Mouse (Mus musculus): ENCODE results near the gene Crebrf. TPM values are rescaled to one million over a fixed set of nuclear protein-coding genes. Genes with fewer than 3 reads are reported as not detected.
A peak's percentile ranks its signal among the peaks of the same experiment; 100 is the strongest.

The Crebrf gene
- polyA plus RNA-seq, 1 experiment from 2014 or later = 9.7 TPM

DNA sequence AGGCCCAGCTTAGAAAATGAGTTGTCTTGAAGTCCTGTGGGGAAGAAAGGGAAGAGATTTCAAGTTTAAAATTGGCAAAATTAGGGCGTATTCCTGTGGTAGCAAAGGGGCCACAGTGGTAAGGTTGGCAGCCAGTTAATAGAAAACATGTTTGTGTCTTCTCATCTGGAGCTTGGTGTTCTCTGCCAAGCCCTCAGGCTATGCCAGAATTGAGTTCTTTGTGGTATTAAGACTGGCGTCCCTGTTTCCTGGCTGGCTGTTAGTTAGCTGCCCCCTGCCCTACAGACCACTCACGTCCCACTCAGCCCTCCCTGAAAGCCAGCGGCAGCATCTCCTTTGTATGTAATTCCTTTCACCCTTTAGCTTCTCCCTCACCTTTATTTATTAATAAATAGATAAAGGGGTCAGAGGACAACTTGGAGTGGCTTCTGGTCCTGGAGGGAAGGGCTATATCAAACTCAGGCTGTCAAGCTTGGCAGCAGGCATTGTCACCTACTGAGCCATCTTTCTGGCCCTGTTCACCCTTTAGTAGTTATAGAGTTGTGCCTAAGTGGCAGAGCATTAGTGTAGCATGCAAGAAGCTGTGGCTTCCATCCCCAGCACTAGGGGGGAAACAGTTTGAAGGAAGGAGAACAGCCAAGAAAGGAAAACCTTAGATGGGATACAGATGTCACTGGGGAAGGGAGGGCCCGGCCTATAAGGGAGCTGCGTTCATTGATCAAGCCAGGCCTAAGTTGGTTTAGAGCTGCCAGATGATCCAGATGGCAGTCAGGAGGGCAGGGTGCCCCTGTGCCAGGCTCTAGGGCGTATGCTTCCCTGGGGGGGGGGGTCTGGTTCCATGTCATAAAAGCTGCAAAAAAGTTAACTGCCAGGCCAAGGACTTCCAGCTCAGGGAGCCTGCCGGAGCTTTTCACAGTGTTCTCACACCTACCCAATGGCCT lies 26.4 kb upstream of the Crebrf start:
- Histone ChIP-seq H3K9me3 (replicated peaks; ENCODE audit: control insufficient read depth, low read length, poor library complexity, severe bottlenecking) (no peaks in the 10 kb centered on the region), H3K36me3 (ENCODE audit: control insufficient read depth, insufficient read depth, low read length) (peaks cover 10% of the 10 kb centered on the region), H3K4me2 (ENCODE audit: low read length) (no peak overlapping the region), H3K4me3 (ENCODE audit: low read depth, low read length) (no peak overlapping the region), H3K9ac (ENCODE audit: low read depth, low read length) (no peak overlapping the region), H3K4me1 (ENCODE audit: control insufficient read depth, insufficient read depth, low read length) (peaks cover 10% of the 10 kb centered on the region), H3K27me3 (ENCODE audit: control insufficient read depth, insufficient read depth, low read depth, low read length) (no peaks in the 10 kb centered on the region), H3K27ac (ENCODE audit: low read length) (peak overlapping the region; percentile 43)
- 76% methylated on average over 8 of the region's 8 CpGs for whole genome bisulfite sequencing
- 0 out of 2 replicates have a peak, but pooled peaks have one; percentile 48 for ATAC-seq

DNA sequence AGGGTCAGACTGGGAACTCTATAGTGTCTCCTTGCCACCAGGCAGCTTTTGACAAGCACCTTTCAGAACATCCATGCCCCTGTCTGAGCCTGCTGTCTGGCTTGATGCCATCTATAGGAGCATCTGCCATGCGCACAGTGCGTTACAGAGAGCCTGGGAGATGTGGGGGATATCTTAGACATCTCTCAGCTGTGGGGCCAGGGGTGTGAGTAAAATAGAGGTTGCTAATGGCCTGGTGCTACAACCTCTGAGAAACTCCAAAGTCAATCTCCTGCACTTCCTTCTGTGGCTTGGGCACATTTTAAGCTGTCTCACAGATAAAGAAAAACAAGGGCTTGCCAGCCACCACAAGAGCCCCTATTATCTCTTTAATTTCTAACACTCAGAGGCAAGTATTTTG lies 25.6 kb upstream of the Crebrf start:
- H3K36me3 ChIP-seq (ENCODE audit: control insufficient read depth, insufficient read depth, low read length) = peaks cover 4% of the 10 kb centered on the region; the same call in 1 of the 2 replicates
- 77% methylated on average over 2 of the region's 2 CpGs for WGBS
- peak overlapping the region; percentile 43 for H3K27ac ChIP-seq (ENCODE audit: low read length)
- no peaks in the 10 kb centered on the region for H3K9me3 ChIP-seq (replicated peaks; ENCODE audit: control insufficient read depth, low read length, poor library complexity, severe bottlenecking)
- H3K4me1 ChIP-seq (ENCODE audit: control insufficient read depth, insufficient read depth, low read length) = peaks cover 10% of the 10 kb centered on the region
- H3K27me3 ChIP-seq (ENCODE audit: control insufficient read depth, insufficient read depth, low read depth, low read length) = no peaks in the 10 kb centered on the region
- no peak overlapping the region for H3K4me2 ChIP-seq (ENCODE audit: low read length)
- H3K9ac ChIP-seq (ENCODE audit: low read depth, low read length) = no peak overlapping the region
- no peak for ATAC-seq
- H3K4me3 ChIP-seq (ENCODE audit: low read depth, low read length) = no peak overlapping the region

GRCm38 (mm10) chr17:26690236-26690635 lies 25.2 kb upstream of the Crebrf start:
- ATAC-seq = no peak
- Histone ChIP-seq H3K4me2 (ENCODE audit: low read length) (no peak overlapping the region), H3K27ac (ENCODE audit: low read length) (peak overlapping the region; percentile 43; the same call in 1 of the 2 replicates), H3K9me3 (replicated peaks; ENCODE audit: control insufficient read depth, low read length, poor library complexity, severe bottlenecking) (no peaks in the 10 kb centered on the region), H3K36me3 (ENCODE audit: control insufficient read depth, insufficient read depth, low read length) (peaks cover 4% of the 10 kb centered on the region), H3K9ac (ENCODE audit: low read depth, low read length) (no peak overlapping the region), H3K4me1 (ENCODE audit: control insufficient read depth, insufficient read depth, low read length) (peaks cover 10% of the 10 kb centered on the region), H3K4me3 (ENCODE audit: low read depth, low read length) (no peak overlapping the region), H3K27me3 (ENCODE audit: control insufficient read depth, insufficient read depth, low read depth, low read length) (no peaks in the 10 kb centered on the region)
- 71% methylated on average over 5 of the region's 5 CpGs for whole genome bisulfite sequencing

DNA sequence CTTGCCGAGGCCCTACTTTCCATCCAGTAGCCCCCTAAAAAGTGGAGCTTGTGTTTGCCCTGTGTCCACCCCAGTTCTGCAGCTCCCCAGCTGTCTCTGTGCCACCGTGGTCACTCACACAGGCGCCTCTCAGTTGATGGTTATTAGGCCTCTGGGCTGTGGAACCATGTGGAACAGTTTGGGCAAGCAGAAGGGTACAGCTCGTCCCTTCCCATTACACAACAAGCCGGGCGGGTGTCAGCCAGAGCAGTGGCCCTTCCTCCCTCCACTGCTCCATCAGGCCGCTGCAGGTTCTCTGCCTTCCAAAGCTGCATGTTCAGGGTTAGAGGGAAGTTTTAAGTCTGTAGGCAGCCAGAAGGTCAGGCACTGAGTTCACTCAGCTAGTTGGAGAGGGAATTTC lies 24.3 kb upstream of the Crebrf start:
- Histone ChIP-seq H3K4me2 (ENCODE audit: low read length) (no peak overlapping the region), H3K9ac (ENCODE audit: low read depth, low read length) (no peak overlapping the region), H3K4me3 (ENCODE audit: low read depth, low read length) (no peak overlapping the region), H3K9me3 (replicated peaks; ENCODE audit: control insufficient read depth, low read length, poor library complexity, severe bottlenecking) (no peaks in the 10 kb centered on the region), H3K27me3 (ENCODE audit: control insufficient read depth, insufficient read depth, low read depth, low read length) (no peaks in the 10 kb centered on the region), H3K4me1 (ENCODE audit: control insufficient read depth, insufficient read depth, low read length) (peaks cover 10% of the 10 kb centered on the region), H3K36me3 (ENCODE audit: control insufficient read depth, insufficient read depth, low read length) (peaks cover 5% of the 10 kb centered on the region; the same call in 1 of the 2 replicates), H3K27ac (ENCODE audit: low read length) (no peak overlapping the region; the same call in 1 of the 2 replicates)
- WGBS = 91% methylated on average over 7 of the region's 7 CpGs
- ATAC-seq = no peak

- Histone ChIP-seq H3K4me1 (ENCODE audit: control insufficient read depth, insufficient read depth, low read length) (peaks cover 4% of the 10 kb centered on the region; the same call in 1 of the 2 replicates), H3K36me3 (ENCODE audit: control insufficient read depth, insufficient read depth, low read length) (peaks cover 7% of the 10 kb centered on the region), H3K27ac (ENCODE audit: low read length) (no peak overlapping the region), H3K4me2 (ENCODE audit: low read length) (no peak overlapping the region), H3K4me3 (ENCODE audit: low read depth, low read length) (no peak overlapping the region), H3K27me3 (ENCODE audit: control insufficient read depth, insufficient read depth, low read depth, low read length) (no peaks in the 10 kb centered on the region), H3K9ac (ENCODE audit: low read depth, low read length) (no peak overlapping the region), H3K9me3 (replicated peaks; ENCODE audit: control insufficient read depth, low read length, poor library complexity, severe bottlenecking) (no peaks in the 10 kb centered on the region)
- ATAC-seq = no peak
- 88% methylated on average over 7 of the region's 7 CpGs for WGBS
These were observed 22.0 kb upstream of the Crebrf start for GRCm38 (mm10) chr17:26693424-26693823.

- Histone ChIP-seq H3K36me3 (ENCODE audit: control insufficient read depth, insufficient read depth, low read length) (peaks cover 13% of the 10 kb centered on the region), H3K4me1 (ENCODE audit: control insufficient read depth, insufficient read depth, low read length) (peaks cover 2% of the 10 kb centered on the region; the same call in 1 of the 2 replicates), H3K4me2 (ENCODE audit: low read length) (no peak overlapping the region), H3K4me3 (ENCODE audit: low read depth, low read length) (no peak overlapping the region), H3K9ac (ENCODE audit: low read depth, low read length) (no peak overlapping the region), H3K27me3 (ENCODE audit: control insufficient read depth, insufficient read depth, low read depth, low read length) (no peaks in the 10 kb centered on the region), H3K9me3 (replicated peaks; ENCODE audit: control insufficient read depth, low read length, poor library complexity, severe bottlenecking) (no peaks in the 10 kb centered on the region), H3K27ac (ENCODE audit: low read length) (no peak overlapping the region)
- WGBS = 86% methylated on average over 7 of the region's 7 CpGs
- no peak for ATAC-seq
These were observed 21.3 kb upstream of the Crebrf start for GRCm38 (mm10) chr17:26694171-26694570.

DNA sequence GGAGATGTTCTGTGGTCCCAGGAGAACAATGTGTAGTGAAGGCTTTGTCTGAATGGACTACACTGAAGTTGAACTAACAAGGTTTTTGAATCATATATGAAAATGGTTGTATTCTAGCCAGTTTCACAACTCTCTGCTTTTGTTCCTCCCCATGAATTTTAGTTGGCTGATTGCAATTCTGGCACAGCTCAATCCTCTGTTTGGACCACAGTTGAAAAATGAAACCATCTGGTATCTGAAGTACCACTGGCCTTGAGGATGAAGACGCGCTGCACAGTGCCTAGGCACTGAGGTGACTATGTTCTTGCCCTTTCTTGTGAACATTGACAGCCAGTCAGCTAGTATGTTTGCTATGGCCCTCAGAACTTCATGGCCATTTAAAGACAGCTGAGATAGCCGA lies 20.3 kb upstream of the Crebrf start:
- Histone ChIP-seq H3K27me3 (ENCODE audit: control insufficient read depth, insufficient read depth, low read depth, low read length) (no peaks in the 10 kb centered on the region), H3K36me3 (ENCODE audit: control insufficient read depth, insufficient read depth, low read length) (peaks cover 19% of the 10 kb centered on the region), H3K4me1 (ENCODE audit: control insufficient read depth, insufficient read depth, low read length) (peaks cover 2% of the 10 kb centered on the region; the same call in 1 of the 2 replicates), H3K9me3 (replicated peaks; ENCODE audit: control insufficient read depth, low read length, poor library complexity, severe bottlenecking) (no peaks in the 10 kb centered on the region), H3K4me2 (ENCODE audit: low read length) (no peak overlapping the region), H3K9ac (ENCODE audit: low read depth, low read length) (no peak overlapping the region), H3K4me3 (ENCODE audit: low read depth, low read length) (no peak overlapping the region), H3K27ac (ENCODE audit: low read length) (no peak overlapping the region)
- WGBS = 98% methylated on average over 3 of the region's 3 CpGs
- ATAC-seq = no peak

DNA sequence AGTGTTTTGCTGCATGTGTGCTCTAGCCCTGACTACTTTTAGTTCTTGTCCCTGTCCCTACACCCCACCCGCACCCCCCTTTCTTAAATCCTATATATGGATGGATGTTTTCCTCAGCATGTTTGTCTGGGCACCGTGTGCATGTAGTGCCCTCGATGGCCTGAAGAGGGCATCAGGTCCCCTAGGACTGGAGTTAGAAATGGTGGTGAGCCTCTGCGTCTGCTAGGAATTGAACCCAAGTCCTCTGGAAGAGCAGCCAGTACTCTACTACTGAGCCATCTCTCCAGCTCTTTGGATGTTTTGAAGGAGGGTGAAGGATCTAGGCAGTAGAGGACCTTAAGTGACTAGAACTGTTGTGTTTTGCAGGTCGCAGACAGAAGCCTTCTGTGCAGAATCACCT lies 16.6 kb upstream of the Crebrf start:
- no peak overlapping the region for H3K27ac ChIP-seq (ENCODE audit: low read length)
- ATAC-seq = no peak
- peaks cover 19% of the 10 kb centered on the region for H3K36me3 ChIP-seq (ENCODE audit: control insufficient read depth, insufficient read depth, low read length)
- no peak overlapping the region for H3K4me3 ChIP-seq (ENCODE audit: low read depth, low read length)
- no peaks in the 10 kb centered on the region for H3K27me3 ChIP-seq (ENCODE audit: control insufficient read depth, insufficient read depth, low read depth, low read length)
- no peaks in the 10 kb centered on the region for H3K9me3 ChIP-seq (replicated peaks; ENCODE audit: control insufficient read depth, low read length, poor library complexity, severe bottlenecking)
- no peak overlapping the region for H3K4me2 ChIP-seq (ENCODE audit: low read length)
- no peak overlapping the region for H3K9ac ChIP-seq (ENCODE audit: low read depth, low read length)
- 88% methylated on average over 5 of the region's 5 CpGs for WGBS
- H3K4me1 ChIP-seq (ENCODE audit: control insufficient read depth, insufficient read depth, low read length) = no peaks in the 10 kb centered on the region

Measured in midbrain, embryonic 16.5 days (tissue).